Mouse (Mus musculus): ENCODE data around the gene Ptbp1.

GRCm38 (mm10) chr10:79862049-79862788 is 8.0 kb downstream of the Ptbp1 start:
- TF ChIP-seq POLR2A (IDR thresholded peaks at IDR 0.05; ENCODE audit: insufficient read depth, low read depth, low read length) (no peak), CTCF (IDR thresholded peaks at IDR 0.05; ENCODE audit: insufficient read depth, low read depth, low read length) (no peak)
